Mouse (Mus musculus) heart, adult 2 months (tissue): ENCODE measurements around the gene Atg13.

Source experiments
- EP300 ChIP-seq: fragments of 200-500 bp; IDR thresholded peaks from 2 replicates; pipeline ENCODE4 v1.6.1; 2011; ENCODE audit warnings: low read depth, low read length, control low read depth; ENCODE audit not compliant: insufficient read depth
- POLR2A ChIP-seq: fragments of 200-500 bp; IDR thresholded peaks from 2 replicates; pipeline ENCODE4 v1.6.1; 2011; ENCODE audit warnings: mild to moderate bottlenecking, low read depth, low read length, control low read depth; ENCODE audit not compliant: insufficient read depth

DNA sequence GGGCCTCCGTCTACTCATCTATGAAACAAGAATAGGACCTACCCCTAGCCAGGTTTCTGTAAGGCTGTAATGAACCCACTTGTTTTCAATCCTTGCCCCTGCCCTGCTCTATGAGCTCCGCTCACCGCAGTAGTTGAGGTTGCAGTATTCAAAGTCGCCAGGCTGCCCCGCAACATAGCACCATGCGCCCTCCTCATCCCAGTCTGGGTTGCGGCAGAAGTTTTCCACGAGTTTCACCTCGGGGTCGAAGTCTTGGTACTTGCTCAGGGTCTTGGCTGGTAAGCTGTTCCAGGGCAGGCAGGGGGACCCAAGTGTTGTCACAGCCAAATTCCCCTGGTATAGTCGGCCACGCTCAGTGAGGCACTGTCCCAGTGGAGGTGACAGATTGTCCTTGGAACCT lies 80.0 kb downstream of the Atg13 start:
- TF ChIP-seq POLR2A: no peak
- TF ChIP-seq EP300: no peak
